Mouse (Mus musculus): ENCODE data around the gene Kctd14. TPM values are rescaled to one million over a fixed set of nuclear protein-coding genes. Genes with fewer than 3 reads are reported as not detected.

Kctd14 gene
- polyA plus RNA-seq, 1 experiment from 2014 or later = 1.2 TPM

DNA sequence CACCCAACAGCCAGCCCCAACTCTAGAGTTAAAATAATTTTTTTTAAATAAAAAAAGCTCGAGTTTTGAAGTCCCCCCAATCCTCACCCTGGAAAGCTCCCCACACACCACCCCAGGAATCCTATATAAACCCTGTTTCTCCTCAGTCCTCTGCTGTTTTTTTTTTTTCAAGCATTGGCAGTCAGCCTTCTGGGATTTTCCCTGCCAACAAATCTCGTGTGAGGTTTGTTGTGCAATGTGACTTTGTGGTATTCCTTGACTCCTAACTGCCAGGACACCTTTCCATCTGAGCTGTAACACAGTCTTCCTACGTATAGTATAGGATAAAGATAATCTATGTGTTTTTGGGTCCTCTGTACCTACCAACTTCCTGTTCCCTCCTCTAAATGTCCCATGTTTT, 28.2 kb downstream of the Kctd14 start:
- Histone ChIP-seq H3K4me1 (ENCODE audit: insufficient read depth, low read length) (peaks cover 17% of the 10 kb centered on the region), H3K27ac (ENCODE audit: low read length) (no peak overlapping the region), H3K9me3 (ENCODE audit: low read length) (no peaks in the 10 kb centered on the region), H3K4me2 (replicated peaks; ENCODE audit: low read depth, low read length) (no peak overlapping the region), H3K9ac (replicated peaks; ENCODE audit: low read length) (no peak overlapping the region), H3K27me3 (ENCODE audit: insufficient read depth, low read length) (no peaks in the 10 kb centered on the region), H3K36me3 (ENCODE audit: insufficient read depth, low read length) (no peaks in the 10 kb centered on the region), H3K4me3 (ENCODE audit: low read length) (no peak overlapping the region)
- no peak for ATAC-seq (ENCODE audit: low FRiP score, low TSS enrichment)
- 67% methylated on average over 3 of the region's 3 CpGs for WGBS

- WGBS = 26% methylated on average over 3 of the region's 3 CpGs
- Histone ChIP-seq H3K4me2 (replicated peaks; ENCODE audit: low read depth, low read length) (peak overlapping the region; percentile 65), H3K36me3 (ENCODE audit: insufficient read depth, low read length) (peaks cover 5% of the 10 kb centered on the region; the same call in 1 of the 2 replicates), H3K27me3 (ENCODE audit: insufficient read depth, low read length) (no peaks in the 10 kb centered on the region), H3K27ac (ENCODE audit: low read length) (no peak overlapping the region), H3K9ac (replicated peaks; ENCODE audit: low read length) (peak overlapping the region; percentile 50; the same call in 1 of the 2 replicates), H3K4me1 (ENCODE audit: insufficient read depth, low read length) (peaks cover 17% of the 10 kb centered on the region), H3K4me3 (ENCODE audit: low read length) (peak overlapping the region; percentile 87), H3K9me3 (ENCODE audit: low read length) (no peaks in the 10 kb centered on the region)
- peak; percentile 41; the same call in 1 of the 2 replicates for ATAC-seq (ENCODE audit: low FRiP score, low TSS enrichment)
These were observed 29.2 kb downstream of the Kctd14 start for GRCm38 (mm10) chr7:97480290-97480689.

DNA sequence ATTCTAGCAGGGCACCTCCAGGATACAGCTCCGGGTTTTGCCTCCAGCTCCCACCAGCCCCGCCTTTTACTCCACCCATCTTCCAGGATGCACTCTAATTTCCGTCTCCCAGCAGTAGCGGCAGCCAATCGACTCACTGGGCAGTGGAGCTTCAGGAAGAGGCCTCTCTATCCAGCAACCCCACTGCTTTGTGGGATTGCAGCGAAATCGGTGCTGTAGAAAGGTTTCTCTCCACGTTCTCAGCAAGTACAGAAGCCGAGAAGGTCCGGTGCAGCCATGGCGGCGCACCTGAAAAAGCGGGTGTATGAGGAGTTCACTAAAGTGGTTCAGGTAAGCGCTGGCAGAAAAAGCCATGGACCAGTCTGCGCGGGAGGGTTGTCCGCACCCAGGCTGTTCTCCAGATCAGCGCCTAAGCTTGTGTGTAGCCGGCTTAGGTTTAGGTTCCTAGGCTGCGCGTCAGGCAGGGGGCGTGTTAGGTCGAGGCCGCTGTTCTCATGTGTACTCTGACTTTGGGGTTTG, 29.8 kb downstream of the Kctd14 start, which contains the start of gene Ints4:
TSS of gene Ints4 (plus strand) at position 136 of the 519 bp plus-strand sequence.
- Histone ChIP-seq H3K27me3 (ENCODE audit: insufficient read depth, low read length) (no peaks in the 10 kb centered on the region), H3K4me2 (replicated peaks; ENCODE audit: low read depth, low read length) (peak within 1 kb of the TSS; percentile 65), H3K9ac (replicated peaks; ENCODE audit: low read length) (peak within 1 kb of the TSS; percentile 84), H3K4me3 (ENCODE audit: low read length) (peak within 1 kb of the TSS; percentile 87), H3K9me3 (ENCODE audit: low read length) (no peaks in the 10 kb centered on the region), H3K27ac (ENCODE audit: low read length) (peak within 1 kb of the TSS; percentile 79), H3K36me3 (ENCODE audit: insufficient read depth, low read length) (peaks cover 9% of the 10 kb centered on the region; the same call in 1 of the 2 replicates), H3K4me1 (ENCODE audit: insufficient read depth, low read length) (peaks cover 17% of the 10 kb centered on the region)
- ATAC-seq (ENCODE audit: low FRiP score, low TSS enrichment) = peak; percentile 99
- WGBS = under 1% methylated on average over 24 of the region's 24 CpGs

DNA sequence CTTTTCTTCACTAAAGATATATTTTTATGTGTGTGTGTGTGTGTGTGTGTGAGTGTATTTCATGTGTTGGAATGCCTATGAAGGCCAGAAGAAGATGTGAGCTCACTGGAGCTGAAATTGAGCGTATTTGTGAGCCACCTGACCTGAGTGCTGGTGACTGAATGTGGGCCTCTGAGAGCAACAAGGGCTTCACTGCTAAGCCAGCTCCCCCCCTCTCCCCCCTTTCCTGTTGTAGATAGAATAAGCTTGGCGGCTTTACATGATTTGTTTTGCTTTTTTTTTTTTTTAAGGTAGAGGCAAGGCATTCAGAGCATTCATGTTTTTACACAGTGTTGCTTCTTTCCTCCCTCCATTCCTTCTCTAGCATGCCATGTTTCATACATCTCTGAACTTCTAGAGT, 32.3 kb downstream of the Kctd14 start:
- no peak for ATAC-seq (ENCODE audit: low FRiP score, low TSS enrichment)
- 80% methylated on average over 2 of the region's 2 CpGs for WGBS
- Histone ChIP-seq H3K9me3 (ENCODE audit: low read length) (no peaks in the 10 kb centered on the region), H3K4me2 (replicated peaks; ENCODE audit: low read depth, low read length) (no peak overlapping the region), H3K27ac (ENCODE audit: low read length) (no peak overlapping the region), H3K4me3 (ENCODE audit: low read length) (no peak overlapping the region), H3K27me3 (ENCODE audit: insufficient read depth, low read length) (no peaks in the 10 kb centered on the region), H3K4me1 (ENCODE audit: insufficient read depth, low read length) (peaks cover 17% of the 10 kb centered on the region), H3K9ac (replicated peaks; ENCODE audit: low read length) (no peak overlapping the region), H3K36me3 (ENCODE audit: insufficient read depth, low read length) (peaks cover 26% of the 10 kb centered on the region)

GRCm38 (mm10) chr7:97491157-97491556, 40.0 kb downstream of the Kctd14 start:
- peaks cover 54% of the 10 kb centered on the region for H3K36me3 ChIP-seq (ENCODE audit: insufficient read depth, low read length)
- H3K9ac ChIP-seq (replicated peaks; ENCODE audit: low read length) = no peak overlapping the region

DNA sequence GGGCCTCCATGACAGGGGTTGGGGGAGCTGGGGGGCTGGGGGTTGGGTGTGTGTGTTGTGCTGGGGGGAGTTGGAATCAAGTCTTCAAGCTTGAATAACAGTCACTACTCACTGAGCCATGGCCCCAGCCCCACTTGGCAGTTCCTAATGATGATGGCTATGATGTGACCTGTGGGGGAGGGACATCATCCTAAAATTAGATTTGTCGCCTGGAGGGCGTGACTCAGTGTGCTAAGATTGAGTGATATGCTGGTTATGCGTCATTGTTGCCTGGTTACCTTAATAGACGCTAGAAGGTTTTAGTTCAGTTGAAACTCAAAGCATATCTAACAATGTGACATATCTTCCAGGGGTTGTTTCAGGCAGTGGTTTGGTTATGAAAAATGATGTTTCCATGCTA, 41.3 kb downstream of the Kctd14 start:
- Histone ChIP-seq H3K36me3 (ENCODE audit: insufficient read depth, low read length) (peaks cover 46% of the 10 kb centered on the region), H3K4me1 (ENCODE audit: insufficient read depth, low read length) (no peaks in the 10 kb centered on the region), H3K9ac (replicated peaks; ENCODE audit: low read length) (no peak overlapping the region), H3K27ac (ENCODE audit: low read length) (no peak overlapping the region), H3K4me3 (ENCODE audit: low read length) (no peak overlapping the region), H3K27me3 (ENCODE audit: insufficient read depth, low read length) (no peaks in the 10 kb centered on the region), H3K9me3 (ENCODE audit: low read length) (no peaks in the 10 kb centered on the region; the same call in 1 of the 2 replicates), H3K4me2 (replicated peaks; ENCODE audit: low read depth, low read length) (no peak overlapping the region)
- WGBS = 76% methylated on average over 4 of the region's 4 CpGs
- ATAC-seq (ENCODE audit: low FRiP score, low TSS enrichment) = no peak

More at GRCm38 (mm10) chr7:97491157-97491556, 40.0 kb downstream of the Kctd14 start:
- Histone ChIP-seq H3K27me3 (ENCODE audit: insufficient read depth, low read length) (no peaks in the 10 kb centered on the region), H3K9me3 (ENCODE audit: low read length) (no peaks in the 10 kb centered on the region; the same call in 1 of the 2 replicates), H3K4me2 (replicated peaks; ENCODE audit: low read depth, low read length) (no peak overlapping the region), H3K4me1 (ENCODE audit: insufficient read depth, low read length) (no peaks in the 10 kb centered on the region), H3K4me3 (ENCODE audit: low read length) (no peak overlapping the region), H3K27ac (ENCODE audit: low read length) (no peak overlapping the region)
- 70% methylated on average over 3 of the region's 3 CpGs for WGBS
- ATAC-seq (ENCODE audit: low FRiP score, low TSS enrichment) = no peak

DNA sequence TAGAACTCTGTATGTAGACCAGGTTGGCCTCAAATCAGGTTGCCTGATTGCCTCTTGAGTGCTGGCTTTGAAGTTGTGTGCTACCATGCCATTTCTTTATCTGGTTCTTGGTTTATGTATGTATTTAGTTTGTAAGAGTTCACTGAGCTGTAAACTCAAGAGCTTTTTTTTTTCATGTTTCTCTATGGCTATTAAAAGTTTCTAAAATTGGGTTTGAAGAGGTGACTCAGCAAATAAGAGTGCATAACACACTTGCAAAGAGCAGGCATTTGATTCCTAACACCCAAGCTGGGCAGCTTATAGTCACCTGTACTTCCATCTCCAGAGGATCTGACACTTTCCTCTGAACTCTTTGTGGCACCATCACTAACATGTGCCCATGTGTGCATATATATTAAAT, 43.9 kb downstream of the Kctd14 start:
- Histone ChIP-seq H3K4me3 (ENCODE audit: low read length) (no peak overlapping the region), H3K9me3 (ENCODE audit: low read length) (no peaks in the 10 kb centered on the region; the same call in 1 of the 2 replicates), H3K9ac (replicated peaks; ENCODE audit: low read length) (no peak overlapping the region), H3K27ac (ENCODE audit: low read length) (no peak overlapping the region), H3K4me2 (replicated peaks; ENCODE audit: low read depth, low read length) (no peak overlapping the region), H3K4me1 (ENCODE audit: insufficient read depth, low read length) (no peaks in the 10 kb centered on the region), H3K27me3 (ENCODE audit: insufficient read depth, low read length) (no peaks in the 10 kb centered on the region), H3K36me3 (ENCODE audit: insufficient read depth, low read length) (peaks cover 34% of the 10 kb centered on the region)
- ATAC-seq (ENCODE audit: low FRiP score, low TSS enrichment) = no peak

DNA sequence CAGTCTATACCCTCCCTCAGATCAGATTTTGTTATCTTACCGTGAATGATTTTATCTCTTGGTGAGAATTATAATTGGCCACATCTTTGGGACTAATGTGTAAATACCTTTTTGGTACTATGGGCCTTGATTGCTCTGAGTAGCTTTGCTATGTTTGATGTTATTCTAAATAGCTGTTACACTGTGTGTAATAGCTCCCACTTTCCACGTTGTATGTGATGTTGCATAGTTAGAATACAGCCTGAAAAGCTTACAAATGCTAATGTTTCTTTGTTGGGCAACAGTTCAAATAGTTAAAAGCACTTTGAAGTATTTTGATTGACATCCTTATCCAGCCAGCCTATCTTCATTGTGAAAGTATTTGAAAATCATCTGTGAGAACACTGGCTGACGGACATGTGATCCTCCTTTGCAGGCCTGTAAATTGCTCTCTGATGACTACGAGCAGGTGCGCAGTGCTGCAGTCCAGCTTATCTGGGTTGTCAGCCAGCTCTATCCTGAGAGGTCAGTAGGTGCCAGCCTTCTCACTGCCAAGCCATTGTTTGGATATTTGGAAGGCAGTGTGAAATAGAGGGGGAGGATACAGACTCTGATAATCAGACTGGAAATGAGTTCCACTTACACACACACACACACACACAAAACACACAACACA, 49.6 kb downstream of the Kctd14 start:
- Histone ChIP-seq H3K36me3 (ENCODE audit: insufficient read depth, low read length) (peaks cover 29% of the 10 kb centered on the region), H3K4me3 (ENCODE audit: low read length) (no peak overlapping the region), H3K9ac (replicated peaks; ENCODE audit: low read length) (no peak overlapping the region), H3K27ac (ENCODE audit: low read length) (no peak overlapping the region), H3K4me1 (ENCODE audit: insufficient read depth, low read length) (no peaks in the 10 kb centered on the region), H3K9me3 (ENCODE audit: low read length) (no peaks in the 10 kb centered on the region; the same call in 1 of the 2 replicates), H3K27me3 (ENCODE audit: insufficient read depth, low read length) (no peaks in the 10 kb centered on the region), H3K4me2 (replicated peaks; ENCODE audit: low read depth, low read length) (no peak overlapping the region)
- no peak for ATAC-seq (ENCODE audit: low FRiP score, low TSS enrichment)
- 87% methylated on average over 5 of the region's 5 CpGs for WGBS

All from kidney, embryonic 16.5 days (tissue).